Mouse (Mus musculus) ES-E14 (cell line): ENCODE measurements around the gene Dcun1d2. TPM values are rescaled to one million over a fixed set of nuclear protein-coding genes. Genes with fewer than 3 reads are reported as not detected.
A peak's percentile ranks its signal among the peaks of the same experiment; 100 is the strongest.

Source experiments
- DNase-seq: peaks from one replicate; pipeline ENCODE4 v3.0.0-alpha.2; 2013; ENCODE audit warnings: low read depth, low spot score
- H3K27ac ChIP-seq: 2 replicates; pipeline ENCODE4 v1.5.1; 2012; ENCODE audit warnings: low read depth, mild to moderate bottlenecking, low read length, moderate library complexity, mixed read lengths; ENCODE audit not compliant: poor library complexity, insufficient read depth, severe bottlenecking
- H3K36me3 ChIP-seq: 2 replicates; pipeline ENCODE4 v1.6.1; 2012; ENCODE audit warnings: mild to moderate bottlenecking, low read length, moderate library complexity, mixed read lengths; ENCODE audit not compliant: control insufficient read depth, poor library complexity, insufficient read depth, severe bottlenecking
- H3K4me1 ChIP-seq, 2 experiments: fragments of 150-350 bp in 1 of 2; sonication (generic) in 1 of 2; 2 replicates each; pipeline ENCODE4 v1.6.1; 2012; ENCODE audit warnings: low read length in 2 of 2, mild to moderate bottlenecking in 1 of 2, mixed read lengths in 1 of 2; ENCODE audit not compliant: control insufficient read depth in 2 of 2, insufficient read depth in 2 of 2, poor library complexity in 1 of 2
- H3K4me3 ChIP-seq, 2 experiments: fragments of 150-350 bp in 1 of 2; sonication (generic) in 1 of 2; 2 replicates each; pipeline ENCODE4 v1.5.1; 2012; ENCODE audit warnings: low read length in 2 of 2, low read depth in 1 of 2, mild to moderate bottlenecking in 1 of 2, mixed read lengths in 1 of 2; ENCODE audit not compliant: insufficient read depth in 1 of 2, poor library complexity in 1 of 2, severe bottlenecking in 1 of 2
- H3K9ac ChIP-seq: 2 replicates; pipeline ENCODE4 v1.6.1; 2012; ENCODE audit warnings: low read depth, mild to moderate bottlenecking, low read length, mixed read lengths; ENCODE audit not compliant: poor library complexity, insufficient read depth, severe bottlenecking
- H3K9me3 ChIP-seq: fragments of 150-350 bp; sonication (generic); 2 replicates; pipeline ENCODE4 v1.6.1; 2012; ENCODE audit warnings: low read depth, mild to moderate bottlenecking, low read length; ENCODE audit not compliant: control insufficient read depth, insufficient read depth
- CHD2 ChIP-seq: IDR thresholded peaks from 2 replicates; pipeline ENCODE4 v1.6.1; 2014; ENCODE audit warnings: mild to moderate bottlenecking, low read depth, low read length, inconsistent platforms
- HCFC1 ChIP-seq: IDR thresholded peaks from 2 replicates; pipeline ENCODE4 v1.6.1; 2012; ENCODE audit warnings: low read length, inconsistent platforms, borderline replicate concordance; ENCODE audit not compliant: insufficient read depth
- MAFK ChIP-seq: IDR thresholded peaks from 2 replicates; pipeline ENCODE4 v1.6.1; 2014; ENCODE audit warnings: mild to moderate bottlenecking, low read depth, low read length, inconsistent platforms; ENCODE audit not compliant: insufficient read depth
- ZC3H11A ChIP-seq: IDR thresholded peaks from 2 replicates; pipeline ENCODE4 v1.6.1; 2012; ENCODE audit warnings: low read depth, mild to moderate bottlenecking, inconsistent platforms, low read length, borderline replicate concordance
- ZNF384 ChIP-seq: IDR thresholded peaks from 2 replicates; pipeline ENCODE4 v1.6.1; 2012; ENCODE audit warnings: low read depth, low read length, inconsistent platforms
- in situ Hi-C, 2 experiments: fragments of 600-800 bp; cut with MboI; formaldehyde crosslinking; loops; one replicate each; pipeline ENCODE4 v1.15.1; 2025; ENCODE audit warnings: low sequenced_read_pairs in 2 of 2, inconsistent platforms in 1 of 2; ENCODE audit not compliant: unreplicated experiment in 2 of 2
- total RNA-seq: library from RNA; depleted of rRNA; stranded (reverse); fragments of 300-350 nt; gene quantifications from 2 replicates; pipeline ENCODE4 v1.2.3, GENCODE M21; 2012; rRNA removed

The Dcun1d2 gene
- total RNA-seq, 1 experiment, result 12.3 TPM

DNA sequence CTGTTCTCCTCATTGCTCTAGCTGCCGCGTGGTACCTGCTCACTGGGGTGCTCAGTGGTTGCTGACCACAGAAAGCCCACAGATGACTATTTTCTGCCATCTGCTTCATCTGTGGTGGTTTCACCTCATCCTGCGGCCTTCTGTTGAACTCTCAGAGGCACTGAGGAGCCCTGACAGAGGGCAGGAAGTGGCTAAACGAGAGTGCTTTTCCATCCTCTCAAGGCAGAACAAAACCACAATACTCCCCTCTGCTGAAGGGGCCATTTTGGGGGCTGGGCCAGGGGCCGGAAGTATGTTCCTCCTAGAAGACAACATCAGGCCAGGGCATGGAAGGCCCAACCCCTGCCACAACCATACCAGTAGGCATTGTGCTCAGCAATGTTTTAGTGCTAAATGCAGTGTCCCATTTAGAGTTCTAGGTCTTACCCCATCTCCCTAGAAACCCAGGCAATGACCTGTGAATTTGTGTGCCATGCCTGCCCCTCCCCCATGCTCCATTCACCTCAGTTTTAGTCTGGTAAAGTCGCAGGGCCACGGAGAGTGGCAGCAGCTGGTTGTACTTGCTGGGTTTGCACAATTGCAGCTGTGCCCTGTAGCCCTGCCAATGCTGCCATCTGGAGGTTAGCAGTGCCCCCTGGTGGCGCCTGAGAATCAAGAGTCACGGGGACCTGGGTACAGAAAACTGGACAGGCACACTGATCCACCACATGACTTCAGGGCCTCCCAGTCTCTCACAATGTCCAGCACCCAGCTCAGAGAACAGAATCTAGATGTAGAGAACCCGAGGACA is 74.3 kb downstream of the Dcun1d2 start:
- H3K4me1 ChIP-seq, result peaks cover 9 to 18% of the 10 kb centered on the region in 2 experiments
- TF ChIP-seq HCFC1, result no peak
- no peak for TF ChIP-seq CHD2
- TF ChIP-seq MAFK, result 0 out of 2 replicates have a peak, but pooled peaks have one; percentile 17
- no peaks in the 10 kb centered on the region for H3K36me3 ChIP-seq
- peak; percentile 85 for DNase-seq
- H3K27ac ChIP-seq, result no peak overlapping the region
- no peaks in the 10 kb centered on the region for H3K9me3 ChIP-seq
- H3K9ac ChIP-seq, result no peak overlapping the region
- no peak overlapping the region for H3K4me3 ChIP-seq
- in situ Hi-C loops, result no loop called here

GRCm38 (mm10) chr8:13209770-13210169 is 78.2 kb downstream of the Dcun1d2 start:
- no peaks in the 10 kb centered on the region for H3K9me3 ChIP-seq
- H3K4me1 ChIP-seq, result peaks cover 24 to 37% of the 10 kb centered on the region in 2 experiments
- no peak overlapping the region for H3K9ac ChIP-seq
- no peak for TF ChIP-seq ZC3H11A
- TF ChIP-seq MAFK, result no peak
- no peak for TF ChIP-seq CHD2
- TF ChIP-seq ZNF384, result no peak
- no peak for TF ChIP-seq HCFC1
- no peak overlapping the region for H3K4me3 ChIP-seq
- no peak for DNase-seq
- H3K36me3 ChIP-seq, result no peaks in the 10 kb centered on the region
- in situ Hi-C loops, result no loop called here
- H3K27ac ChIP-seq, result no peak overlapping the region; the same call in 1 of the 2 replicates

DNA sequence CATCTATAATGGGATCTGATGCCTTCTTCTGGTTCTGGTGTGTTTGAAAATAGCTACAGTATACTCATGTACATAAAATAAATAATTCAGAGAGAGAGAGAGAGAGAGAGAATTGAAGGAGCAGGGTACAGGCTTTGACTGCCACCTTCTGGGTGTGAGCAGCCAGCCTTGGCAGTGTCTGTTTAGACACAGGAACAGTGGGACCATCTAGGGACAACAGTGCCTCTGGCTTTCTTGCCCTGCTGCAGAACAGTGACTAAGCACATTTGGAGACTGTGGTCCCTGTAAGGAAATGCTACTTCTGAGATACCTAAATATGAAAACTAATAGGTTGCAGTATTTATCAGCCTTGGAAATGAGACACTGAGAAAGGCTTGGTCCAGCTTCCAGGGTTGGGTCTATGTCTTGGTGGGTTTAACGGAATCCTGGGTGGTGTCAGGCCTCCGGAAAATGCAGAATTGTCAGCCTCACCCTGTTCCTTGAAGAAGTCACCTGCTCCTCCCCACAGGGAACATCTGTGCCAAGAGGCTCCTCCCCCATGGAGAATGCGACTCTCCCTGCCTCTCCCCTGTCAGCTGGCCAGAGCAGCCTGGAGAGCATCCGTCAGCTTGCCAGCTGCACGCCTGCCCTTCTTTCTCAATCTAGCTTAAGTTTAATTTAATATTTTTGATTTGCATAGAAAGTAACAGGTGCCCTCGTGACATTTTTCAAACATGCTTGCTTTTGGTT is 79.1 kb downstream of the Dcun1d2 start:
- TF ChIP-seq ZNF384 (no peak), MAFK (peak; percentile 75), ZC3H11A (0 out of 2 replicates have a peak, but pooled peaks have one; percentile 7), CHD2 (no peak), HCFC1 (no peak)
- Histone ChIP-seq H3K27ac (peak overlapping the region; percentile 63; the same call in 1 of the 2 replicates), H3K9me3 (no peaks in the 10 kb centered on the region), H3K4me3 (no peak overlapping the region), H3K36me3 (no peaks in the 10 kb centered on the region), H3K9ac (no peak overlapping the region), H3K4me1 (peaks cover 26 to 43% of the 10 kb centered on the region in 2 experiments)
- peak; percentile 65 for DNase-seq
- in situ Hi-C loops, result no loop called here

- Histone ChIP-seq H3K4me1 (peaks cover 29 to 36% of the 10 kb centered on the region in 2 experiments), H3K27ac (peak overlapping the region; percentile 55), H3K9ac (peak overlapping the region; percentile 34; the same call in 1 of the 2 replicates), H3K9me3 (no peaks in the 10 kb centered on the region), H3K4me3 (no peak overlapping the region), H3K36me3 (no peaks in the 10 kb centered on the region)
- TF ChIP-seq ZC3H11A (no peak), CHD2 (no peak), HCFC1 (no peak), MAFK (no peak), ZNF384 (no peak)
- in situ Hi-C loops, result no loop called here
- no peak for DNase-seq
Observed at GRCm38 (mm10) chr8:13206290-13206689, 81.6 kb downstream of the Dcun1d2 start.

Other genes starting within 250 kb of the Dcun1d2 start
- gene Proz, start 227.2 kb downstream of the Dcun1d2 start, total RNA-seq, result 0.21 and 0.22 TPM in 2 replicates
- gene Pcid2, start 182.7 kb downstream of the Dcun1d2 start, total RNA-seq, result 35.2 and 42.5 TPM in 2 replicates
- 35.7 and 42.7 TPM in 2 replicates for gene Cul4a, start 182.5 kb downstream of the Dcun1d2 start, total RNA-seq
- gene Lamp1, start 129.0 kb downstream of the Dcun1d2 start, total RNA-seq, result 559 and 680 TPM in 2 replicates
- gene Grtp1, start 87.5 kb downstream of the Dcun1d2 start, total RNA-seq, result 36.3 and 60.0 TPM in 2 replicates
- 0.31 and 0.32 TPM in 2 replicates for gene Adprhl1, start 34.0 kb downstream of the Dcun1d2 start, total RNA-seq
- 20.3 and 27.0 TPM in 2 replicates for gene Tmco3, start 59 bp upstream of the Dcun1d2 start, total RNA-seq
- gene Tfdp1, start 50.6 kb upstream of the Dcun1d2 start, total RNA-seq, result 97.9 and 110 TPM in 2 replicates
- gene Atp4b, start 108.7 kb upstream of the Dcun1d2 start, total RNA-seq, result not detected in 2 replicates
- gene Grk1, start 117.0 kb upstream of the Dcun1d2 start, total RNA-seq, result 0.04 and 0.05 TPM in 2 replicates
- gene Tmem255b, start 147.1 kb upstream of the Dcun1d2 start, total RNA-seq, result 0.18 and 0.26 TPM in 2 replicates
- 20.7 and 28.8 TPM in 2 replicates for gene Gas6, start 206.4 kb upstream of the Dcun1d2 start, total RNA-seq